Mouse (Mus musculus) heart, postnatal 0 days (tissue): ENCODE results near the gene Tedc1. TPM values are rescaled to one million over a fixed set of nuclear protein-coding genes. Genes with fewer than 3 reads are reported as not detected.

Experiments used
- ATAC-seq: fragments of 200-750 bp; cut with Nextera tagmentation; 2 replicates; pipeline ENCODE4 v1.8.0; 2017; ENCODE audit warnings: low read depth, moderate number of reproducible peaks, moderate library complexity; ENCODE audit not compliant: insufficient read depth
- DNase-seq: peaks from one replicate; pipeline ENCODE4 v3.0.0-alpha.2; 2016; ENCODE audit warnings: low spot score
- H3K27ac ChIP-seq: fragments of 300-500 bp; sonication (generic); 2 replicates; pipeline ENCODE4 v1.5.1; 2014; ENCODE audit warnings: low read depth, mild to moderate bottlenecking
- H3K27me3 ChIP-seq: fragments of 300-500 bp; sonication (generic); 2 replicates; pipeline ENCODE4 v1.6.1; 2014; ENCODE audit warnings: low read length, mixed read lengths; ENCODE audit not compliant: control insufficient read depth, insufficient read depth
- H3K36me3 ChIP-seq: fragments of 300-500 bp; sonication (generic); replicated peaks from 2 replicates; pipeline ENCODE4 v1.6.1; 2014; ENCODE audit warnings: low read length, mixed read lengths; ENCODE audit not compliant: control insufficient read depth, insufficient read depth
- H3K4me1 ChIP-seq: fragments of 300-500 bp; sonication (generic); 2 replicates; pipeline ENCODE4 v1.6.1; 2014; ENCODE audit warnings: antibody characterized with exemption; ENCODE audit not compliant: control insufficient read depth, insufficient read depth
- H3K4me2 ChIP-seq: fragments of 300-500 bp; sonication (generic); 2 replicates; pipeline ENCODE4 v1.6.1; 2014; ENCODE audit warnings: low read depth, mild to moderate bottlenecking, low read length, moderate library complexity
- H3K4me3 ChIP-seq: fragments of 300-500 bp; sonication (generic); 2 replicates; pipeline ENCODE4 v1.5.1; 2014; ENCODE audit warnings: low read depth, low read length
- H3K9ac ChIP-seq: fragments of 300-500 bp; sonication (generic); replicated peaks from 2 replicates; pipeline ENCODE4 v1.6.1; 2014; ENCODE audit warnings: low read depth, low read length, mixed read lengths
- H3K9me3 ChIP-seq: fragments of 300-500 bp; sonication (generic); replicated peaks from 2 replicates; pipeline ENCODE4 v1.6.1; 2016; ENCODE audit warnings: low read length; ENCODE audit not compliant: control insufficient read depth
- CTCF ChIP-seq: IDR thresholded peaks from 2 replicates; pipeline ENCODE4 v1.5.1; 2016; ENCODE audit warnings: antibody characterized with exemption, control low read depth, low read depth
- EP300 ChIP-seq: IDR thresholded peaks from 2 replicates; pipeline ENCODE4 v1.6.1; 2016; ENCODE audit warnings: antibody characterized with exemption, low read depth
- WGBS: fragments of 180-500 bp; shearing (Covaris S2); extraction: QIAGEN DNeasy Blood & Tissue Kit; methylation state at CpG from one replicate; pipeline ENCODE4 v1.1.7; 2014; 5-methylcytosine and 5-hydroxymethylcytosine counted together
- polyA plus RNA-seq: library from polyadenylated mRNA; unstranded; fragments of >200 nt; fragmentation: Nextera tagmentation; extraction: Ambion mirVana; gene quantifications from 2 replicates; pipeline ENCODE4 v1.2.1, GENCODE M21; 2015
- total RNA-seq: library from RNA; depleted of rRNA; stranded (reverse); fragments of >200 nt; gene quantifications from 2 replicates; pipeline ENCODE4 v1.2.3, GENCODE M21; 2014; ENCODE audit warnings: low replicate concordance

Gene Tedc1
- total and polyA plus RNA-seq, 2 experiments from 2014 or later: 4.5 to 6.7 TPM

DNA sequence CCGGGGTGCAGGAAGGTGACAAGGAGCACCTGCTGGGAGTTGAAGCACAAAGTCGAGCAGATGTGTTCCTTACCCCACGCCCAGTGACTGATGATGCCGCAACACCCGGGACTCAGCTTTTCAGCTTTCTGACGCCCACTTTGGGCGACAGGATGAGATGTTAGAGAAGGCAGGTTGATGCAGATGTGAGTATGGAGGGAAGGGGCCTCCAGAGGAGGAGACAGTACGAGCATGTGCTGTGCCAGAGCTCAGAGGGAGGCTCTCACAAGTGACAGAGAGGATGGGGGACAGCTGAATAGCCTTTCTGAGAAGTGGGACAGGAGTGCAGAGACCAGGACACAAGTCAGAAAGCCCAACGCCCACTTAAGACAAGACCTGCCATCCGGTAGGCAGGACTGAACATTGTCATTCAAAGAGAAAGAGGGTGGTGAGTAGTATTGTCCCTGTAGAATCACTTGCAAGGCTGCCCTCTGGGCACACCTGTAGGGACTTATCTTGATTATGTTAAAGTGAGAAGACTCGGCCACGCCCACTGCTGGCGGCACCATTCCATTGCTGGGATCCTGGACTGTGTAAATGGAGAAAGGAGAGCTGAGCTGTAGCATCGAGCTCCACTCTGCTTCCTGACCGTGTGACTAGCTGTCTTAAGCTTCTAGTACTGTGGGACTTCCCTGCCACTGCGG lies 41.2 kb upstream of the Tedc1 start:
- Histone ChIP-seq H3K4me2 (no peak overlapping the region), H3K27me3 (no peaks in the 10 kb centered on the region), H3K9ac (no peak overlapping the region), H3K27ac (no peak overlapping the region), H3K4me1 (no peaks in the 10 kb centered on the region; the same call in 1 of the 2 replicates), H3K4me3 (no peak overlapping the region), H3K9me3 (no peaks in the 10 kb centered on the region), H3K36me3 (peaks cover 31% of the 10 kb centered on the region)
- 77% methylated on average over 16 of the region's 16 CpGs for WGBS
- no peak for DNase-seq
- no peak for ATAC-seq
- TF ChIP-seq CTCF: no peak
- TF ChIP-seq EP300: no peak

GRCm38 (mm10) chr12:113119516-113120410 lies 36.5 kb upstream of the Tedc1 start:
- Histone ChIP-seq H3K4me2 (no peak overlapping the region), H3K27ac (no peak overlapping the region), H3K4me3 (no peak overlapping the region), H3K4me1 (peaks cover 6% of the 10 kb centered on the region; the same call in 1 of the 2 replicates), H3K9ac (no peak overlapping the region), H3K27me3 (no peaks in the 10 kb centered on the region), H3K9me3 (no peaks in the 10 kb centered on the region), H3K36me3 (peaks cover 70% of the 10 kb centered on the region)
- WGBS: 80% methylated on average over 20 of the region's 20 CpGs
- ATAC-seq: peak; percentile 73
- TF ChIP-seq EP300: no peak
- TF ChIP-seq CTCF: peak; percentile 96
- DNase-seq: peak; percentile 71

GRCm38 (mm10) chr12:113124726-113125125 lies 31.5 kb upstream of the Tedc1 start:
- DNase-seq: no peak
- no peak for ATAC-seq
- H3K4me1 ChIP-seq: peaks cover 6% of the 10 kb centered on the region; the same call in 1 of the 2 replicates
- 51% methylated on average over 6 of the region's 6 CpGs for WGBS
- no peaks in the 10 kb centered on the region for H3K9me3 ChIP-seq
- H3K4me2 ChIP-seq: no peak overlapping the region
- TF ChIP-seq CTCF (no peak), EP300 (no peak)
- no peak overlapping the region for H3K4me3 ChIP-seq
- peaks cover 97% of the 10 kb centered on the region for H3K36me3 ChIP-seq
- no peak overlapping the region for H3K9ac ChIP-seq
- no peaks in the 10 kb centered on the region for H3K27me3 ChIP-seq
- H3K27ac ChIP-seq: 0 out of 2 replicates have a peak overlapping the region, but pooled peaks have one; percentile 28

DNA sequence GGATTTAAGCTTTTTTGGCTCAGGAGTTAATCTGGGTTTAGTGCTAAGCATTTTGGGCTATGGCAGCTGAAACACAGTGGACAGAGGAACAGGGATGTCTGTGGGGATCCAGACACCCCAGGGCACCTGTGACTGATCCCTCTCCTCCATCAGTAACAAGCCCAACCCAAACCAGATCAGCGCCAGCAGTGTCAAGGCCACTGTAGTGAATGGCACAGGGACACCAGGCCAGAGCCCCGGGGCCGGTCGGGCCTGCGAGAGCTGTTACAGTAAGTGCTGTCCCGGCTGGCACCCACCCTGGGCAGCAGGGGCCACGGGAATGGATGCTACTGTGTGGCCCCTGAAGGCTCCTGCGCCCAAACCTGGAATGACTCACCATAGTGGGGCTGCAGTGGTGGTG lies 25.5 kb upstream of the Tedc1 start:
- H3K36me3 ChIP-seq: peaks cover 93% of the 10 kb centered on the region
- no peaks in the 10 kb centered on the region for H3K9me3 ChIP-seq
- no peaks in the 10 kb centered on the region for H3K27me3 ChIP-seq
- no peak overlapping the region for H3K9ac ChIP-seq
- DNase-seq (no peak), ATAC-seq (no peak)
- H3K4me2 ChIP-seq: no peak overlapping the region
- no peak overlapping the region for H3K27ac ChIP-seq
- 91% methylated on average over 8 of the region's 8 CpGs for WGBS
- H3K4me3 ChIP-seq: no peak overlapping the region
- TF ChIP-seq EP300: no peak
- no peak for TF ChIP-seq CTCF
- peaks cover 36% of the 10 kb centered on the region for H3K4me1 ChIP-seq

- no peak overlapping the region for H3K4me2 ChIP-seq
- no peaks in the 10 kb centered on the region for H3K9me3 ChIP-seq
- H3K27ac ChIP-seq: peak overlapping the region; percentile 90
- no peak for ATAC-seq
- H3K36me3 ChIP-seq: peaks cover 93% of the 10 kb centered on the region
- H3K9ac ChIP-seq: no peak overlapping the region
- no peak for DNase-seq
- H3K27me3 ChIP-seq: no peaks in the 10 kb centered on the region
- H3K4me1 ChIP-seq: peaks cover 41% of the 10 kb centered on the region
- H3K4me3 ChIP-seq: no peak overlapping the region
- TF ChIP-seq EP300 (no peak), CTCF (no peak)
- WGBS: 94% methylated on average over 14 of the region's 14 CpGs
Measured at GRCm38 (mm10) chr12:113131601-113132000, 24.6 kb upstream of the Tedc1 start.
